Mouse (Mus musculus) limb, embryonic 11.5 days (tissue): ENCODE results near the gene Syne1. TPM values are rescaled to one million over a fixed set of nuclear protein-coding genes. Genes with fewer than 3 reads are reported as not detected.

Source experiments
- ATAC-seq: fragments of 200-750 bp; cut with Nextera tagmentation; 2 replicates; pipeline ENCODE4 v1.8.0; 2017; ENCODE audit warnings: low read depth; ENCODE audit not compliant: insufficient number of reproducible peaks, low FRiP score, low TSS enrichment
- DNase-seq: peaks from one replicate; pipeline ENCODE4 v3.0.0-alpha.2; 2015; ENCODE audit warnings: low spot score
- H3K27ac ChIP-seq: fragments of 300-500 bp; sonication (generic); replicated peaks from 2 replicates; pipeline ENCODE4 v1.5.1; 2014; ENCODE audit warnings: low read depth, mild to moderate bottlenecking, low read length
- H3K27me3 ChIP-seq: fragments of 300-500 bp; sonication (generic); 2 replicates; pipeline ENCODE4 v1.6.1; 2014; ENCODE audit warnings: mild to moderate bottlenecking, low read length, mixed read lengths; ENCODE audit not compliant: control insufficient read depth, insufficient read depth
- H3K36me3 ChIP-seq: fragments of 300-500 bp; sonication (generic); 2 replicates; pipeline ENCODE4 v1.6.1; 2014; ENCODE audit warnings: mild to moderate bottlenecking, low read length, moderate library complexity, mixed read lengths; ENCODE audit not compliant: control insufficient read depth, insufficient read depth
- H3K4me1 ChIP-seq: fragments of 300-500 bp; sonication (generic); 2 replicates; pipeline ENCODE4 v1.6.1; 2014; ENCODE audit warnings: low read length, mixed read lengths; ENCODE audit not compliant: control insufficient read depth, insufficient read depth
- H3K4me2 ChIP-seq: fragments of 300-500 bp; sonication (generic); 2 replicates; pipeline ENCODE4 v1.6.1; 2014; ENCODE audit warnings: low read depth, mild to moderate bottlenecking, moderate library complexity; ENCODE audit not compliant: severe bottlenecking
- H3K4me3 ChIP-seq: fragments of 300-500 bp; sonication (generic); 2 replicates; pipeline ENCODE4 v1.5.1; 2014; ENCODE audit warnings: low read depth, low read length
- H3K9ac ChIP-seq: fragments of 300-500 bp; sonication (generic); 2 replicates; pipeline ENCODE4 v1.6.1; 2014; ENCODE audit warnings: mild to moderate bottlenecking, low read length
- H3K9me3 ChIP-seq: fragments of 300-500 bp; sonication (generic); 2 replicates; pipeline ENCODE4 v1.6.1; 2016; ENCODE audit warnings: low read length; ENCODE audit not compliant: control insufficient read depth
- WGBS: fragments of 180-500 bp; shearing (Covaris S2); extraction: QIAGEN DNeasy Blood & Tissue Kit; methylation state at CpG from one replicate; pipeline ENCODE4 v1.1.7; 2014; 5-methylcytosine and 5-hydroxymethylcytosine counted together
- polyA plus RNA-seq: library from polyadenylated mRNA; unstranded; fragments of >200 nt; fragmentation: Nextera tagmentation; extraction: Ambion mirVana; gene quantifications from 2 replicates; pipeline ENCODE4 v1.2.1, GENCODE M21; 2014

Syne1 gene
- polyA plus RNA-seq, 1 experiment from 2014 or later: 2.8 TPM

DNA sequence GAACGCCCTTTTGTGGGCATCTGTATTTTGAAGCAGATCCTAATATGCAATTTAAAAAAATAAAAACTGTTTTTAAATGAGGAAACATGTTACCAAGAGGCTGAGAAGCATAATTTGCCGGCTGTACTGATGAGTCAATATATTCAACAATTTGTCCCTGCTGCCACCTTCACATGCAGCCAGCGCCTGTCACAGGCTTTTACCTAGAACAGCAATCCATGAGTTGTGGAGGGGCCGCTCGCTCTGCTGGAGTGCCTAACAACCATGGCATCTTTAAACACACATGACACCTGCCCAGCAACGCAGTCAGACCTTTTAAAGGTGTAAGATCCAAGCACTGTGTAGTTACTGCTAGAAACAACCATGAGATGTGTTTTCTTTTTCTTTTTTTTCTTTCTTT lies 183.0 kb downstream of the Syne1 start:
- H3K9me3 ChIP-seq: no peaks in the 10 kb centered on the region
- no peak overlapping the region for H3K4me2 ChIP-seq
- no peak overlapping the region for H3K9ac ChIP-seq
- DNase-seq (no peak), ATAC-seq (no peak)
- no peaks in the 10 kb centered on the region for H3K36me3 ChIP-seq
- no peaks in the 10 kb centered on the region for H3K4me1 ChIP-seq
- H3K27ac ChIP-seq: no peak overlapping the region
- WGBS: 84% methylated on average over 6 of the region's 6 CpGs
- H3K4me3 ChIP-seq: no peak overlapping the region
- no peaks in the 10 kb centered on the region for H3K27me3 ChIP-seq

DNA sequence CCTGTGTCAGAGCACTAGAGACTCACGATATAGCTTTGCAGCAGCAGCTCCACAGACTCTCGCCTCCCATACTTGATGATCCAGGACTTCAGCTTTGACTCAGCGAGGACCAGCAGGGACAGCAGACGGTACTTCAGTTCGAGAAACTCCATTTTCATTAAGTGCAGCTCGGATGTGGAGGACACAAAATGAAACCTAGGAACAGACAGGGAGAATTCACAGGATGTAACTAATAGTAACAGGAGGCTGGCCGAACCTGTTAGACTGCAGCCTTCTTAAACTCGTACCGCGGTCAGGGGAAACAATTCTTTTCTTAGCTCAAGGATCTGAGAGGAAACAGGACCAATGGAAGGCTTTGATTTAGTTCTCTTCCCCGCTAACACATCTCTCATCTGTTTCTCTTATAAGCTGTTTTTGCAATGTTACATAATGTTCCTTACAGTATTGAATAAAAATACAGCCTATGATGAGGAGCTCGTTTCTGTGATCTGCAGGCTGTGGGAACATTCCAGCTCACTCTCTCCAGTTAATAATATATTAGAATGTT lies 183.7 kb downstream of the Syne1 start:
- no peak overlapping the region for H3K4me3 ChIP-seq
- no peak overlapping the region for H3K4me2 ChIP-seq
- no peak overlapping the region for H3K27ac ChIP-seq
- DNase-seq: no peak
- 67% methylated on average over 12 of the region's 12 CpGs for WGBS
- H3K9me3 ChIP-seq: no peaks in the 10 kb centered on the region
- no peaks in the 10 kb centered on the region for H3K36me3 ChIP-seq
- H3K9ac ChIP-seq: no peak overlapping the region
- no peaks in the 10 kb centered on the region for H3K27me3 ChIP-seq
- H3K4me1 ChIP-seq: no peaks in the 10 kb centered on the region
- no peak for ATAC-seq

DNA sequence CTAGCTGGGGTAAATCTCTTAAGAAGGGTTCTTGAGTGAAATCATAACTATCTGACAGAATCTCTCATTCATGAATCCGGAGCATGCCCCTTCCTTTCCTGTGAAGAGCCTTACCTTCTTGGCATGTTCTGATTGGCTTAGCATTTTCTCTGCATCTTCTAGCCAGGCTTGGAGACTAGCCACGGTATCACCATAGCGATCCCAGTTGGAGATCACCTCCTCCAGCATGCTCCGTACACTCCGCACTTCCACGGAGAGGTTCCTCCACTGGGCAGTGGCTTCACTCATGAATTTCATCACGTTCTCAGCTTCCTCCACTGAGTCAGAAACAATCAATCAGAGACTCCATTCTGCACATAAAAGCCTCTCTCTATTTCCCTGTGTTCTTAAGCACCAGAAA lies 190.7 kb downstream of the Syne1 start:
- H3K4me2 ChIP-seq: no peak overlapping the region
- H3K9ac ChIP-seq: no peak overlapping the region
- H3K4me3 ChIP-seq: no peak overlapping the region
- no peaks in the 10 kb centered on the region for H3K36me3 ChIP-seq
- H3K27me3 ChIP-seq: no peaks in the 10 kb centered on the region
- ATAC-seq (no peak), DNase-seq (no peak)
- WGBS: 76% methylated on average over 7 of the region's 7 CpGs
- H3K4me1 ChIP-seq: no peaks in the 10 kb centered on the region
- no peak overlapping the region for H3K27ac ChIP-seq
- no peaks in the 10 kb centered on the region for H3K9me3 ChIP-seq

DNA sequence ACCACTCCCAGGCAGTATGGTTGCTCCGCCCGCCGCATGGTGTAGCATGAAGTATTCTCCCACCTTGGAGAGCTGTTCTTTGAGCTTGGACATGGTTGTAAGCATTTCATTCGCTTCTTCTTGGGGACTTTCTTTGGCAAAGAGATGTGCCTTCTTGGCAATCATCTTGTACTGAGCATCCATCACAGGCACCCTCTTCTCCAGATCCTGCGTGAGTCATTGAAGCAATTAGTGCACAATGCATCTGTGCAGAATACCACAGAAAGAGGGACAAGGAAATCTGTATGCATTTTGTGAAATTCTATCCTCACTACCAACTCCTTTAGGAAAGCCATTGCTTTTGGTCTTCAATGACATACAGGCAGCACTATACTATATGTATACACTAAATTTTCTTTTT lies 194.7 kb downstream of the Syne1 start:
- Histone ChIP-seq H3K4me1 (no peaks in the 10 kb centered on the region), H3K9ac (no peak overlapping the region), H3K27ac (no peak overlapping the region), H3K27me3 (no peaks in the 10 kb centered on the region), H3K36me3 (no peaks in the 10 kb centered on the region), H3K4me2 (no peak overlapping the region), H3K4me3 (no peak overlapping the region), H3K9me3 (no peaks in the 10 kb centered on the region)
- 83% methylated on average over 5 of the region's 5 CpGs for WGBS
- no peak for ATAC-seq
- no peak for DNase-seq

DNA sequence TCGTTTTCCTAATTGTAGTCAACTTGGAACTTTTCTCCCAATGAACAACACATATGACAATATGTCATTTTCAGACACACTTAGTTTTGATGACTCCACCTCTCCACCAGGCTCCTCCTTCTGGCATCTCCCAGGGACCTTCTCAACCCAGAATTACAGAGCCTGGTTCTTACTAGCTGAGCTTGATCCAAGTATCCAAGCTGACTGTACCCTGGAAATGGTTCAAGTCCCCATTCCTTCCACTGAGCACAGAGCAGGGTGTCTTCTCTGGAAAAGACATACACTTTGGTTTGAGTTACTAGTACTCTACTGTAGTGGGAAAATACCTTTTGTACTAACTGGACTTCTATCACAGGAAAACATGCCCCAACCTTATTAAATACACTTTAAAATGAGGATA lies 197.9 kb downstream of the Syne1 start:
- H3K4me1 ChIP-seq: no peaks in the 10 kb centered on the region
- DNase-seq: no peak
- no peaks in the 10 kb centered on the region for H3K9me3 ChIP-seq
- H3K27me3 ChIP-seq: no peaks in the 10 kb centered on the region
- H3K9ac ChIP-seq: no peak overlapping the region
- WGBS: 86% methylated on average over 1 of the region's 1 CpGs
- H3K4me3 ChIP-seq: no peak overlapping the region
- H3K27ac ChIP-seq: no peak overlapping the region
- no peak overlapping the region for H3K4me2 ChIP-seq
- no peak for ATAC-seq
- H3K36me3 ChIP-seq: no peaks in the 10 kb centered on the region

DNA sequence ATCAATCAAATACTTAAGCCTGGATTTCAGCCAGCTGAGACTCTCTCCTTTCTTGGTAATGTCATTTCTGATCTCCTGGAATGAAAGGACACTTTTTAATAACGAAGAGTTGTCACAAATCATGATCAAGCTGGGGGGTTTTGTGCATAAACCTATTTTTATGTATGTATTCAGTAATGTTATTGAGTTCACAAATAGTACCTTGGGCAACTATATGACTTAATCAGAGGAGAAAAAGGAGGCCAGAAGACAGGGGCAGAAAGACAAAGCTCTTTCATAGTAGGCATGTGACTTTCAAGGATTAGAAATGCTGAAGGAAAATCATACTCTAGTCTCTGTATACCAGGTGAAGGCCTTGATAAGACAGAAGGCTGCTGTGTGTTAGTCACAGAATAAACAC lies 204.4 kb downstream of the Syne1 start:
- H3K27ac ChIP-seq: no peak overlapping the region
- no peak for ATAC-seq
- H3K27me3 ChIP-seq: no peaks in the 10 kb centered on the region
- H3K36me3 ChIP-seq: no peaks in the 10 kb centered on the region
- H3K9ac ChIP-seq: no peak overlapping the region
- no peaks in the 10 kb centered on the region for H3K4me1 ChIP-seq
- H3K9me3 ChIP-seq: no peaks in the 10 kb centered on the region
- H3K4me2 ChIP-seq: no peak overlapping the region
- WGBS: 73% methylated on average over 1 of the region's 1 CpGs
- no peak for DNase-seq
- no peak overlapping the region for H3K4me3 ChIP-seq

DNA sequence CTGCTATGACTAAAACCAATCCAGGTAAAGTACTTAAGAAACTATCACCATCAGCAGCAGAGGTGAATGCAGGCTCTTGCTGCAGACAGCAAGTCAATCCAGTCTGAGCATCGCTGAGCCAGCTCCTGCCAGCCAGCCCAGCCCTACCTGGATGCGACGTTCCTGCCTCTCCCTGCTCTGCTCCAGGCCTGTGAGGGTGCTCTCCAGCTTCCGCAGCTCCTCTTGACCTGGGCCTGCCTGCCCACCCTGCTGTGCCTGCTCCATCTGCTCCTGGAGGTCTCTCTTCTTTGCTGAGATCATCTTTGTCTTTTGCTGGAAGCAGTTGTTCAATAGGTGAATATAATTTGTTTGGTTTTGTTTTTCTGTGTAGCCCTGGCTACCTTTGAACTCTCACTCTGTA lies 208.1 kb downstream of the Syne1 start:
- H3K4me1 ChIP-seq: no peaks in the 10 kb centered on the region
- no peaks in the 10 kb centered on the region for H3K9me3 ChIP-seq
- H3K9ac ChIP-seq: no peak overlapping the region
- ATAC-seq (no peak), DNase-seq (no peak)
- H3K27me3 ChIP-seq: no peaks in the 10 kb centered on the region
- H3K4me2 ChIP-seq: no peak overlapping the region
- no peaks in the 10 kb centered on the region for H3K36me3 ChIP-seq
- H3K27ac ChIP-seq: no peak overlapping the region
- no peak overlapping the region for H3K4me3 ChIP-seq
- WGBS: 64% methylated on average over 4 of the region's 4 CpGs

DNA sequence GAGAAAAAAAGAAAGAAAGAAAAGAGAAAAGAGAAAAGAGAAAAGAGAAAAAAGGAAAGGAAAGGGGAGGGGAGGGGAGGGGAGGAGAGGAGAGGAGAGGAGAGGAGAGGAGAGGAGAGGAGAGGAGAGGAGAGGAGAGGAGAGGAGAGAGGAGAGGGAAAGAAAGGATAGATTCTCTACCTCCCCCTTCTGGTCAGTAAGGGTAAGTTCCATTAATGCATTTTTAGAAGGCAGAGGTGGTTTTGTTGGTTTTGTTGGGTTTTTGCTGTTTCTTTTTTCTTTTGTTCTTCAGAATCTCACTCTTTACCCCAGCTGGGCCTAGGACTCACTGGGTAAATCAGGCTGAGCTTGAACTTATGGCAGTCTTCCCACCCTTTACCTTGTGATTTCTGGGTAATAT lies 214.9 kb downstream of the Syne1 start:
- Histone ChIP-seq H3K4me3 (no peak overlapping the region), H3K4me1 (no peaks in the 10 kb centered on the region), H3K36me3 (no peaks in the 10 kb centered on the region), H3K4me2 (no peak overlapping the region), H3K27me3 (no peaks in the 10 kb centered on the region), H3K27ac (no peak overlapping the region), H3K9me3 (no peaks in the 10 kb centered on the region), H3K9ac (no peak overlapping the region)
- no peak for ATAC-seq
- no peak for DNase-seq

DNA sequence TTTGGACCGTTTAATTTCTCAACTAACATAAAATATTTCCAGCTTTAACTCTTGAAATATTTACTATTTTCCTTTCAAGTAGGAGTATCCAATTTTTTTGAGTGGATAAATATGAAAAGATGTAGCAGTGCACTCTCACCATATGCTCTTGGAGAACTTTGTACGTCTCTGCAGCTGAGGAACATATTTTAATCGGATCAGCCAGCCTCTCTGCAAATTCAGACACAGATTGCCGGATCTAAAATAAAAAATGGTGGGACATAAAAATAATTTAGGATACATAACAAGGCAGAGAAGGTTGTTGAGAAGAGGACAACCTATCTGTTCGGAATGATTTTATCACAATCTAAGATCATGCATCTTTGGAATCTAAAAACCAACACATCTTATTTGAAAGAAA lies 218.5 kb downstream of the Syne1 start:
- Histone ChIP-seq H3K27ac (no peak overlapping the region), H3K9ac (no peak overlapping the region), H3K9me3 (no peaks in the 10 kb centered on the region), H3K4me1 (no peaks in the 10 kb centered on the region), H3K27me3 (no peaks in the 10 kb centered on the region), H3K4me2 (no peak overlapping the region), H3K4me3 (no peak overlapping the region), H3K36me3 (no peaks in the 10 kb centered on the region)
- no peak for ATAC-seq
- no peak for DNase-seq
- WGBS: 92% methylated on average over 5 of the region's 5 CpGs
